In the genomic region with DNA sequence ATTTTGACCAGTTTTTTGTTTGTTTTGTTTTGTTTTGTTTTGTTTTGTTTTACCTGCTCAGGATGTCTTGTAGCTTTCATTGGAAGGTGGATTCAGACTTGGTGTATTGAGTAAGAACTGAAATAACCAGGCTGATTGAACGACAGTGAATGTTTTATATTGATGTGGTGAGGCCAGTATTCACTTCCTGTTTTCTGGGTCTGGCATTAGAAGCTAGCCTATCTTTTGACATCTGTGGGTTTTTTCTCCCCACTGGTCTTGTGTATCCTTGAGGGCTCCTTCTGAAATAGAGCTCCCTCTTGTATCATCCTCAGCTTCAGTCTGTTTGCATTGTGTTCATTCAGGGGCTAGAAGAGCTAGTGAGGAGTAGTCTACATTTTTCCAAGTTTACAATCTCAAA, we compare ENCODE assay signal across 24 mouse cellular contexts.
DNase-seq lines count a peak whose midpoint lies in the region; ATAC-seq and TF ChIP-seq lines count a peak whose summit lies in the region.
"Had no signal": no experiment of that assay in that cellular context is flagged by ENCODE, and none has a peak within 500 bp of the region (broad histone marks: within the 10 kb centered on the region; RNA-seq: fewer than 3 reads in every experiment).

No protein-coding gene starts in this region.

- peak; percentile 87 for TF ChIP-seq EP300 in CH12.LX (IDR thresholded peaks at IDR 0.05; ENCODE audit: low read length)

- peaks cover 11 to 37% of the 10 kb centered on the region in 2 experiments for H3K4me1 ChIP-seq in CH12.LX (ENCODE audit: control insufficient read depth in 1 of 2, insufficient read depth in 2 of 2)
- H3K4me1 ChIP-seq in midbrain, embryonic 14.5 days (ENCODE audit: control insufficient read depth, insufficient read depth, low read length), result no peaks in the 10 kb centered on the region
- H3K4me1 ChIP-seq in forebrain, embryonic 13.5 days, result no peaks in the 10 kb centered on the region
- H3K4me1 ChIP-seq: embryonic facial prominence, embryonic 13.5 days; forebrain, embryonic 10.5 days; forebrain, embryonic 12.5 days; forebrain, embryonic 15.5 days had no signal

- no peak for TF ChIP-seq CTCF in CH12.LX (conservative IDR thresholded peaks at IDR 0.05 in 1 of 2, IDR thresholded peaks at IDR 0.05 in 1 of 2; ENCODE audit: low read depth in 2 of 2, low read length in 2 of 2)

- no peaks in the 10 kb centered on the region for H3K27me3 ChIP-seq in CH12.LX (replicated peaks)
- no peaks in the 10 kb centered on the region for H3K27me3 ChIP-seq in midbrain, embryonic 14.5 days (ENCODE audit: control insufficient read depth, insufficient read depth, low read length)
- no peaks in the 10 kb centered on the region for H3K27me3 ChIP-seq in forebrain, embryonic 13.5 days
- H3K27me3 ChIP-seq: embryonic facial prominence, embryonic 13.5 days; embryonic facial prominence, embryonic 15.5 days; forebrain, embryonic 12.5 days; forebrain, embryonic 15.5 days had no signal

- DNase-seq in 416B (ENCODE audit: low read depth), result peak; percentile 8
- DNase-seq in CH12.LX (ENCODE audit: extremely low read depth), result peak; percentile 64
- no peak for DNase-seq in midbrain, embryonic 14.5 days
- no peak for DNase-seq in retina, embryonic 14.5 days (ENCODE audit: low spot score)
- DNase-seq: adrenal gland, adult 2 months; adrenal gland, postnatal 10 days; adrenal gland, postnatal 25 days; B cell, adult 2 months; cerebellum, adult 11-12 months; cerebellum, adult 2 months; cerebellum, adult 9-10 months; cerebellum, postnatal 10 days; cerebellum, postnatal 25 days; embryo, embryonic 11 days; forebrain, postnatal 0 days had no signal

- ATAC-seq in granulocyte monocyte progenitor cell, adult 5-6 weeks (replicated peaks; ENCODE audit: poor library complexity, severe bottlenecking), result 0 out of 2 replicates have a peak, but pooled peaks have one; percentile 33
- ATAC-seq in midbrain, embryonic 14.5 days (ENCODE audit: low FRiP score, low TSS enrichment), result no peak
- no peak for ATAC-seq in forebrain, embryonic 13.5 days
- ATAC-seq: CD4-positive, CD25-positive, alpha-beta regulatory T cell, adult 4 months; forebrain, embryonic 15.5 days; forebrain, postnatal 0 days had no signal

- dilution Hi-C loops in CH12.LX (cut with MboI; ENCODE audit: extremely low pct_ligation_motif_present, extremely low pct_unique_long_range_greater_than_20kb, low sequenced_read_pairs), result no loop called here

- H3K9me3 ChIP-seq in CH12.LX (replicated peaks; ENCODE audit: low read length), result no peaks in the 10 kb centered on the region
- no peaks in the 10 kb centered on the region for H3K9me3 ChIP-seq in midbrain, embryonic 14.5 days (ENCODE audit: control insufficient read depth, low read length)
- no peaks in the 10 kb centered on the region for H3K9me3 ChIP-seq in forebrain, embryonic 13.5 days (replicated peaks)
- H3K9me3 ChIP-seq: embryonic facial prominence, embryonic 13.5 days; embryonic facial prominence, embryonic 15.5 days; forebrain, embryonic 10.5 days; forebrain, embryonic 12.5 days; forebrain, embryonic 15.5 days had no signal

- H3K4me3 ChIP-seq in CH12.LX (replicated peaks in 1 of 3; ENCODE audit: low read depth in 2 of 3, low read length in 2 of 3, poor library complexity in 1 of 3), result no peak overlapping the region
- no peak overlapping the region for H3K4me3 ChIP-seq in midbrain, embryonic 14.5 days (replicated peaks; ENCODE audit: low read depth, low read length)
- no peak overlapping the region for H3K4me3 ChIP-seq in forebrain, embryonic 13.5 days
- H3K4me3 ChIP-seq: embryonic facial prominence, embryonic 13.5 days; embryonic facial prominence, embryonic 15.5 days; erythroblast, embryonic 14.5 days; forebrain, embryonic 10.5 days; forebrain, embryonic 12.5 days; forebrain, embryonic 15.5 days had no signal

- H3K36me3 ChIP-seq in CH12.LX (replicated peaks in 1 of 2; ENCODE audit: control insufficient read depth in 1 of 2, insufficient read depth in 1 of 2, low read length in 1 of 2), result no peaks in the 10 kb centered on the region
- no peaks in the 10 kb centered on the region for H3K36me3 ChIP-seq in midbrain, embryonic 14.5 days (ENCODE audit: control insufficient read depth, insufficient read depth, low read length)
- H3K36me3 ChIP-seq in forebrain, embryonic 13.5 days (ENCODE audit: poor library complexity, severe bottlenecking), result no peaks in the 10 kb centered on the region
- H3K36me3 ChIP-seq: embryonic facial prominence, embryonic 13.5 days; embryonic facial prominence, embryonic 15.5 days; forebrain, embryonic 10.5 days; forebrain, embryonic 12.5 days; forebrain, embryonic 15.5 days had no signal

- TF ChIP-seq RAD21 in CH12.LX (IDR thresholded peaks at IDR 0.05; ENCODE audit: low read depth, low read length), result no peak

- in situ Hi-C loops in CH12.LX (cut with MboI; ENCODE audit: low pct_ligation_motif_present, low pct_unique_long_range_greater_than_20kb, low sequenced_read_pairs), result no loop called here

- peak overlapping the region; percentile 28; the same call in 1 of the 2 replicates for H3K9ac ChIP-seq in CH12.LX (ENCODE audit: insufficient read depth, low read depth)
- H3K9ac ChIP-seq in midbrain, embryonic 14.5 days (replicated peaks; ENCODE audit: low read length), result no peak overlapping the region
- no peak overlapping the region for H3K9ac ChIP-seq in forebrain, embryonic 13.5 days
- H3K9ac ChIP-seq: embryonic facial prominence, embryonic 13.5 days; embryonic facial prominence, embryonic 15.5 days; forebrain, embryonic 12.5 days; forebrain, embryonic 15.5 days; forebrain, postnatal 0 days had no signal

- WGBS in midbrain, embryonic 14.5 days, result 88% methylated on average over 1 of the region's 1 CpGs
- 81% methylated on average over 1 of the region's 1 CpGs for WGBS in forebrain, embryonic 13.5 days

- H3K4me2 ChIP-seq in CH12.LX (ENCODE audit: insufficient read depth, low read depth, poor library complexity, severe bottlenecking), result peak overlapping the region; percentile 50
- H3K4me2 ChIP-seq in midbrain, embryonic 14.5 days (ENCODE audit: low read length), result no peak overlapping the region
- no peak overlapping the region for H3K4me2 ChIP-seq in forebrain, embryonic 13.5 days
- H3K4me2 ChIP-seq: embryonic facial prominence, embryonic 13.5 days; embryonic facial prominence, embryonic 15.5 days; forebrain, embryonic 12.5 days; forebrain, embryonic 15.5 days had no signal

- H3K79me2 ChIP-seq in CH12.LX (replicated peaks; ENCODE audit: control insufficient read depth, extremely low read depth, insufficient read depth, poor library complexity, severe bottlenecking), result no peaks in the 10 kb centered on the region

- peak overlapping the region; percentile 88; the same call in 1 of the 2 replicates for H3K27ac ChIP-seq in CH12.LX (ENCODE audit: insufficient read depth, low read depth)
- no peak overlapping the region for H3K27ac ChIP-seq in midbrain, embryonic 14.5 days (replicated peaks; ENCODE audit: low read depth, low read length)
- no peak overlapping the region for H3K27ac ChIP-seq in forebrain, embryonic 13.5 days
- H3K27ac ChIP-seq: embryonic facial prominence, embryonic 13.5 days; embryonic facial prominence, embryonic 15.5 days; forebrain, embryonic 10.5 days; forebrain, embryonic 12.5 days; forebrain, embryonic 15.5 days had no signal

- no peak for TF ChIP-seq POLR2A in CH12.LX (IDR thresholded peaks at IDR 0.05; ENCODE audit: low read depth, low read length)

TF ChIP-seq in CH12.LX, 34 proteins besides CTCF, POLR2A, EP300 and RAD21:
- peak; percentile 35; the same call in 1 of the 2 replicates for TF ChIP-seq BHLHE40 (IDR thresholded peaks at IDR 0.05; ENCODE audit: low read depth, low read length)
- peak; percentile 68 for TF ChIP-seq IRF4 (IDR thresholded peaks at IDR 0.05; ENCODE audit: low read depth, low read length)
- peak; percentile 64; the same call in 1 of the 2 replicates for TF ChIP-seq ETS1 (conservative IDR thresholded peaks at IDR 0.05; ENCODE audit: low read depth, low read length)
- 0 out of 2 replicates have a peak, but pooled peaks have one; percentile 1 for TF ChIP-seq SMC3 (IDR thresholded peaks at IDR 0.05; ENCODE audit: low read depth, low read length)
- peak; percentile 37; the same call in 1 of the 2 replicates for TF ChIP-seq ZNF384 (IDR thresholded peaks at IDR 0.05; ENCODE audit: low read depth, low read length)
- TF ChIP-seq POLR2AphosphoS2 (IDR thresholded peaks at IDR 0.05; ENCODE audit: low read depth, low read length), result no peak
- peak; percentile 43 for TF ChIP-seq ELF1 (IDR thresholded peaks at IDR 0.05; ENCODE audit: low read depth, low read length)
- no peak for TF ChIP-seq ZC3H11A (IDR thresholded peaks at IDR 0.05; ENCODE audit: low read depth, low read length)
- no peak for TF ChIP-seq USF2 (conservative IDR thresholded peaks at IDR 0.05; ENCODE audit: low read depth, low read length)
- peak; percentile 63; the same call in 1 of the 2 replicates for TF ChIP-seq MEF2A (IDR thresholded peaks at IDR 0.05; ENCODE audit: borderline replicate concordance, low read depth, low read length)

Comparison
In these comparisons a context has a peak if more than half of its experiments do, and no peak if none do; other contexts are left out.
1. DNase-seq: peak in 416B (single experiment) and CH12.LX (single experiment); none in midbrain, embryonic 14.5 days (single experiment) and retina, embryonic 14.5 days (single experiment).